Comparison of ENCODE assay signal across 8 mouse cellular contexts in genomic region chr17:35201787-35202186, GRCm38 (mm10). TPM values are rescaled to one million over a fixed set of nuclear protein-coding genes. Genes with fewer than 3 reads are reported as not detected.
A peak's percentile ranks its signal among the peaks of the same experiment; 100 is the strongest.
DNase-seq lines count a peak whose midpoint lies in the region; ATAC-seq and TF ChIP-seq lines count a peak whose summit lies in the region.

Tnf (minus strand) TSS chr17:35202007.

- H3K4me1 ChIP-seq in bone marrow macrophage, adult 2 months (ENCODE audit: control insufficient read depth, insufficient read depth, low read length) = peaks cover 17% of the 10 kb centered on the region
- peaks cover 21% of the 10 kb centered on the region for H3K4me1 ChIP-seq in forebrain, embryonic 10.5 days

- H3K27me3 ChIP-seq in forebrain, embryonic 10.5 days (ENCODE audit: poor library complexity, severe bottlenecking) = peaks cover 82% of the 10 kb centered on the region

- peak; percentile 72 for DNase-seq in lung, postnatal 10 days
- peak; percentile 79 for DNase-seq in thymus, postnatal 25 days
- DNase-seq in retina, postnatal 1 day = no peak
- no peak for DNase-seq in forebrain, embryonic 10.5 days (ENCODE audit: extremely low spot score, low spot score)

- peak; percentile 99 for TF ChIP-seq POLR2A in bone marrow macrophage, adult 2 months (IDR thresholded peaks at IDR 0.05; ENCODE audit: borderline replicate concordance, low read depth, low read length)

- H3K4me3 ChIP-seq in bone marrow macrophage, adult 2 months (ENCODE audit: insufficient read depth, low read length) = peak within 1 kb of the TSS; percentile 81
- no peak within 1 kb of the TSS for H3K4me3 ChIP-seq in forebrain, embryonic 10.5 days

- ATAC-seq in CD4-positive, CD25-positive, alpha-beta regulatory T cell, adult 4 months = peak; percentile 23
- peak; percentile 4 for ATAC-seq in inflammation-experienced regulatory T-cells, adult 6 months
- ATAC-seq in frontal cortex, adult (ENCODE audit: low TSS enrichment) = no peak

- H3K36me3 ChIP-seq in forebrain, embryonic 10.5 days (replicated peaks) = no peaks in the 10 kb centered on the region

- WGBS in forebrain, embryonic 10.5 days = 52% methylated on average over 13 of the region's 13 CpGs

- peak within 1 kb of the TSS; percentile 80 for H3K27ac ChIP-seq in bone marrow macrophage, adult 2 months (ENCODE audit: insufficient read depth, low read depth, low read length)
- no peak within 1 kb of the TSS for H3K27ac ChIP-seq in forebrain, embryonic 10.5 days

- no peaks in the 10 kb centered on the region for H3K9me3 ChIP-seq in forebrain, embryonic 10.5 days

- no peak for TF ChIP-seq CTCF in bone marrow macrophage, adult 2 months (IDR thresholded peaks at IDR 0.05; ENCODE audit: low read depth, low read length)

RNA-seq across cellular contexts. Expression of gene Tnf, which starts in this region (rescaled TPM):
- 10 to 100 TPM; 15.3 to 23.5 TPM for polyA plus RNA-seq in CD4-positive, CD25-positive, alpha-beta regulatory T cell, adult 4 months (2017; shearing (Covaris generic))
- polyA plus RNA-seq in bone marrow macrophage, adult 2 months (2012; ENCODE audit: insufficient read depth, insufficient read length, missing spikeins) = 11.9 and 12.8 TPM in 2 replicates
- 10 to 100 TPM; 20.9 to 28.8 (median 24.9) TPM for polyA plus RNA-seq in inflammation-experienced regulatory T-cells, adult 6 months (2017; shearing (Covaris generic))
- 0.10 TPM in 1 of 2 replicates, not detected in the other for polyA plus RNA-seq in forebrain, embryonic 10.5 days (2016; fragmentation: Nextera tagmentation; extraction: Ambion mirVana)

Comparison
In these comparisons a context has a peak if more than half of its experiments do, and no peak if none do; other contexts are left out.
1. RNA of gene Tnf (polyA plus RNA-seq): 20.9 to 28.8 TPM in inflammation-experienced regulatory T-cells, adult 6 months, 15.3 to 23.5 TPM in CD4-positive, CD25-positive, alpha-beta regulatory T cell, adult 4 months and 11.9 to 12.8 TPM in bone marrow macrophage, adult 2 months; 0.10 TPM in forebrain, embryonic 10.5 days; every median in the first group is over 10 times any median in the second.
2. DNase-seq: peak in lung, postnatal 10 days (single experiment) and thymus, postnatal 25 days (single experiment); none in retina, postnatal 1 day (single experiment) and forebrain, embryonic 10.5 days (single experiment).